Mouse (Mus musculus): ENCODE measurements at regions not wholly inside any gene's neighbourhood (a gene's known extent, or its start where the extent isn't known, plus 50 kb on each side); places are given as distances from the start of the nearest gene placed in this dataset.
"Not testable (repeated sequence)": the region's sequence is repeated elsewhere in the genome, so short reads cannot be mapped to it uniquely, and the experiment has no call there.

- H3K9ac ChIP-seq (ENCODE audit: low read length) = no peak overlapping the region
- no peaks in the 10 kb centered on the region for H3K4me1 ChIP-seq (ENCODE audit: control insufficient read depth, insufficient read depth, low read length)
- ATAC-seq (ENCODE audit: insufficient read depth, low FRiP score, low TSS enrichment) (no peak), DNase-seq (ENCODE audit: low spot score) (peak; percentile 16)
- H3K27me3 ChIP-seq (ENCODE audit: control insufficient read depth, insufficient read depth, low read length) = no peaks in the 10 kb centered on the region
- H3K4me3 ChIP-seq (ENCODE audit: low read depth, low read length) = no peak overlapping the region
- no peak overlapping the region for H3K4me2 ChIP-seq (ENCODE audit: low read depth)
- no peak overlapping the region for H3K27ac ChIP-seq (ENCODE audit: low read depth, low read length)
- 64% methylated on average over 3 of the region's 3 CpGs for WGBS
- H3K36me3 ChIP-seq (ENCODE audit: control insufficient read depth, insufficient read depth, low read length) = no peaks in the 10 kb centered on the region
- no peaks in the 10 kb centered on the region for H3K9me3 ChIP-seq (ENCODE audit: control insufficient read depth, low read length)
Measured at GRCm38 (mm10) chr10:19297669-19298068, 58.7 kb upstream of the Olig3 start.

- no peak overlapping the region for H3K27ac ChIP-seq (ENCODE audit: low read depth, low read length)
- ATAC-seq (ENCODE audit: insufficient read depth, low FRiP score, low TSS enrichment) = no peak
- no peaks in the 10 kb centered on the region for H3K27me3 ChIP-seq (ENCODE audit: control insufficient read depth, insufficient read depth, low read length)
- no peaks in the 10 kb centered on the region for H3K36me3 ChIP-seq (ENCODE audit: control insufficient read depth, insufficient read depth, low read length)
- no peak overlapping the region for H3K4me3 ChIP-seq (ENCODE audit: low read depth, low read length)
- WGBS = 67% methylated on average over 7 of the region's 7 CpGs
- no peak overlapping the region for H3K4me2 ChIP-seq (ENCODE audit: low read depth)
- H3K9me3 ChIP-seq (ENCODE audit: control insufficient read depth, low read length) = no peaks in the 10 kb centered on the region
- H3K4me1 ChIP-seq (ENCODE audit: control insufficient read depth, insufficient read depth, low read length) = no peaks in the 10 kb centered on the region
- no peak for DNase-seq (ENCODE audit: low spot score)
- H3K9ac ChIP-seq (ENCODE audit: low read length) = no peak overlapping the region
Measured at GRCm38 (mm10) chr10:19295388-19296013, 60.8 kb upstream of the Olig3 start.

GRCm38 (mm10) chr10:19291474-19291873 is 64.9 kb upstream of the Olig3 start:
- 85% methylated on average over 5 of the region's 5 CpGs for WGBS
- DNase-seq (ENCODE audit: low spot score) (no peak), ATAC-seq (ENCODE audit: insufficient read depth, low FRiP score, low TSS enrichment) (no peak)
- Histone ChIP-seq H3K27ac (ENCODE audit: low read depth, low read length) (no peak overlapping the region), H3K4me2 (ENCODE audit: low read depth) (no peak overlapping the region), H3K36me3 (ENCODE audit: control insufficient read depth, insufficient read depth, low read length) (no peaks in the 10 kb centered on the region), H3K9me3 (ENCODE audit: control insufficient read depth, low read length) (no peaks in the 10 kb centered on the region), H3K4me3 (ENCODE audit: low read depth, low read length) (no peak overlapping the region), H3K4me1 (ENCODE audit: control insufficient read depth, insufficient read depth, low read length) (no peaks in the 10 kb centered on the region), H3K27me3 (ENCODE audit: control insufficient read depth, insufficient read depth, low read length) (no peaks in the 10 kb centered on the region), H3K9ac (ENCODE audit: low read length) (no peak overlapping the region)

- not testable (repeated sequence) for H3K4me3 ChIP-seq (ENCODE audit: low read depth, low read length); H3K36me3 ChIP-seq (ENCODE audit: control insufficient read depth, insufficient read depth, low read length); H3K27ac ChIP-seq (ENCODE audit: low read depth, low read length); H3K9me3 ChIP-seq (ENCODE audit: control insufficient read depth, low read length); H3K4me2 ChIP-seq (ENCODE audit: low read depth); H3K27me3 ChIP-seq (ENCODE audit: control insufficient read depth, insufficient read depth, low read length); H3K9ac ChIP-seq (ENCODE audit: low read length); ATAC-seq (ENCODE audit: insufficient read depth, low FRiP score, low TSS enrichment); H3K4me1 ChIP-seq (ENCODE audit: control insufficient read depth, insufficient read depth, low read length); DNase-seq (ENCODE audit: low spot score)
- 86% methylated on average over 3 of the region's 3 CpGs for WGBS
Measured at GRCm38 (mm10) chr10:19291039-19291438, 65.3 kb upstream of the Olig3 start.

GRCm38 (mm10) chr10:19282166-19282565 is 74.2 kb upstream of the Olig3 start:
- no peaks in the 10 kb centered on the region for H3K27me3 ChIP-seq (ENCODE audit: control insufficient read depth, insufficient read depth, low read length)
- 0 out of 2 replicates have a peak, but pooled peaks cover 4% of the 10 kb centered on the region for H3K4me1 ChIP-seq (ENCODE audit: control insufficient read depth, insufficient read depth, low read length)
- H3K9me3 ChIP-seq (ENCODE audit: control insufficient read depth, low read length) = no peaks in the 10 kb centered on the region
- DNase-seq (ENCODE audit: low spot score) (no peak), ATAC-seq (ENCODE audit: insufficient read depth, low FRiP score, low TSS enrichment) (no peak)
- no peak overlapping the region for H3K9ac ChIP-seq (ENCODE audit: low read length)
- H3K36me3 ChIP-seq (ENCODE audit: control insufficient read depth, insufficient read depth, low read length) = no peaks in the 10 kb centered on the region
- no peak overlapping the region for H3K4me2 ChIP-seq (ENCODE audit: low read depth)
- H3K4me3 ChIP-seq (ENCODE audit: low read depth, low read length) = no peak overlapping the region
- WGBS = 92% methylated on average over 3 of the region's 3 CpGs
- H3K27ac ChIP-seq (ENCODE audit: low read depth, low read length) = no peak overlapping the region

- ATAC-seq (ENCODE audit: insufficient read depth, low FRiP score, low TSS enrichment) (no peak), DNase-seq (ENCODE audit: low spot score) (no peak)
- Histone ChIP-seq H3K36me3 (ENCODE audit: control insufficient read depth, insufficient read depth, low read length) (no peaks in the 10 kb centered on the region), H3K27me3 (ENCODE audit: control insufficient read depth, insufficient read depth, low read length) (no peaks in the 10 kb centered on the region), H3K4me1 (ENCODE audit: control insufficient read depth, insufficient read depth, low read length) (0 out of 2 replicates have a peak, but pooled peaks cover 5% of the 10 kb centered on the region), H3K4me3 (ENCODE audit: low read depth, low read length) (no peak overlapping the region), H3K9ac (ENCODE audit: low read length) (no peak overlapping the region), H3K9me3 (ENCODE audit: control insufficient read depth, low read length) (no peaks in the 10 kb centered on the region), H3K27ac (ENCODE audit: low read depth, low read length) (no peak overlapping the region), H3K4me2 (ENCODE audit: low read depth) (no peak overlapping the region)
- 94% methylated on average over 4 of the region's 4 CpGs for WGBS
Measured at GRCm38 (mm10) chr10:19281021-19281420, 75.3 kb upstream of the Olig3 start.

DNA sequence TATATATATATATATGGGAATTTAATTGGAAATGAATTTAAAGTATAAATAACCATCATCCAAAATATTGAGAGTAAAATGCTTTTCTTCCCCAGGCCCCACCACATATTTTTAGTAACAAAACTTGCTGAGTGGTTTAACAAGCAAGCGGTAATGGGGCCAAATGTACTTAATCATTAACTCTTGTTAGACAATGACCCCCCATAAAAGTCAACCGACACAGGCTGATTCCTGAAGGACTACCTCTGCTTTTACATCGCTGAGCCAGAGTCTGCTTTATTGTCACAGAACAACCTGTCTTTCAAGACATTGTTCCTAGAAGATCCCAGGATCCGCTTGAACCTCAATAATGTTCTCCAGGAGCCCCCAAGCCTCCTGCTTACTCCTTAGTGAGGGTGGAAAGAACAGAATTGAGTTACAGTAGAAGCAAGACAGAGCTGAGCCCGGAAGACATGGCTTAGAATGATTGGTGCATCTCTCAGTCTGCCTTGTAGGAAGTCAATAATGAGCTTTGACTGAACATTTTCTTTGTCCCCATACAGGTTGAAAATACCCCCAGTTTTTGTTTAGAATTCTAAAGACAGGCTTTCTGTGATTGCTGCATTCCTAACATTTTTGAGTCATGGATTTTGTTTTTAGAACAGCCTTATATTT is 78.0 kb upstream of the Olig3 start:
- H3K4me2 ChIP-seq (ENCODE audit: low read depth) = no peak overlapping the region
- H3K9me3 ChIP-seq (ENCODE audit: control insufficient read depth, low read length) = no peaks in the 10 kb centered on the region
- ATAC-seq (ENCODE audit: insufficient read depth, low FRiP score, low TSS enrichment) (no peak), DNase-seq (ENCODE audit: low spot score) (no peak)
- H3K4me3 ChIP-seq (ENCODE audit: low read depth, low read length) = no peak overlapping the region
- WGBS = 20% methylated on average over 5 of the region's 5 CpGs
- H3K36me3 ChIP-seq (ENCODE audit: control insufficient read depth, insufficient read depth, low read length) = no peaks in the 10 kb centered on the region
- no peaks in the 10 kb centered on the region for H3K27me3 ChIP-seq (ENCODE audit: control insufficient read depth, insufficient read depth, low read length)
- H3K27ac ChIP-seq (ENCODE audit: low read depth, low read length) = no peak overlapping the region
- 0 out of 2 replicates have a peak, but pooled peaks cover 5% of the 10 kb centered on the region for H3K4me1 ChIP-seq (ENCODE audit: control insufficient read depth, insufficient read depth, low read length)
- H3K9ac ChIP-seq (ENCODE audit: low read length) = no peak overlapping the region

DNA sequence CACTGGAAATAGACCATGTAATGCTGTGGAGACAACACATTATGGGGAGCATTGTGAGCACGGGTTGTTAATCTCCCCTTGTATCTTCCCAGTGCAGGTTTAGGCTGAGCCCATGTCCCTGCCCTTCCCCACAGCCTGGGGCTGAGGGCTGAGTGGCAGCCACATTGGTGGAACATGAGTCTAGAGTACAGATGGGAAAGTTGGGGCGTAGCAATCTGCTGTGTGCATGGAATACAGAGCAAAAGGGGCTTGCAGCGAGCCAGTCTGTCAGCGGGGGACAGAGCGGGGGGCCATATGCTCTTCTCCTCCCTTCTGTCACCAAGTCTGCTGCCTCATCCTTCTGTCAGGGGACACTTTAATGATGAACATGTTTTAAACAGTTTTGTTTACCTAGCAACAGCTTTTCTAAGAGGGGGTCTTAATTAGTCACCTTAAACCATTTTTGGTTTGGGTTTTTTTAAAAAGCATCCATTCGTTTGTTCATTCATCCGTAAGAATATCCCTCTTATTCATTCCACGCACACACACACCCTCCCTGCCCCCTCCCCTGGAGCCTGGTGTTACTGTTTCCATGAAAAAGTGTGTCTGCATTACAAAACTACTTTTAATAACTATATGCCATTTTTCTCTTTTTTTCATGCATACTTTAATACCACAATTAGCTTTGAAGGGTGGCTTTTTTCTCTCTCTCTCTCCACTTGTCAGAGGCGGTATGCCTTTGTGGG is 79.1 kb upstream of the Olig3 start:
- DNase-seq (ENCODE audit: low spot score) (peak; percentile 45), ATAC-seq (ENCODE audit: insufficient read depth, low FRiP score, low TSS enrichment) (peak; percentile 87)
- Histone ChIP-seq H3K36me3 (ENCODE audit: control insufficient read depth, insufficient read depth, low read length) (no peaks in the 10 kb centered on the region), H3K9ac (ENCODE audit: low read length) (no peak overlapping the region), H3K4me2 (ENCODE audit: low read depth) (no peak overlapping the region), H3K4me3 (ENCODE audit: low read depth, low read length) (no peak overlapping the region), H3K27me3 (ENCODE audit: control insufficient read depth, insufficient read depth, low read length) (no peaks in the 10 kb centered on the region), H3K9me3 (ENCODE audit: control insufficient read depth, low read length) (no peaks in the 10 kb centered on the region), H3K4me1 (ENCODE audit: control insufficient read depth, insufficient read depth, low read length) (0 out of 2 replicates have a peak, but pooled peaks cover 2% of the 10 kb centered on the region), H3K27ac (ENCODE audit: low read depth, low read length) (no peak overlapping the region)
- WGBS = 34% methylated on average over 9 of the region's 9 CpGs
